ENCODE assay signal across 8 mouse cellular contexts in genomic region chr17:80290074-80290657, GRCm38 (mm10). TPM values are rescaled to one million over a fixed set of nuclear protein-coding genes. Genes with fewer than 3 reads are reported as not detected.
DNase-seq lines count a peak whose midpoint lies in the region; ATAC-seq lines count a peak whose summit lies in the region.

TSS of gene Morn2 (plus strand) at chr17:80290203.
TSS of gene Dhx57 (minus strand) at chr17:80290476.

- no peaks in the 10 kb centered on the region for H3K27me3 ChIP-seq in forebrain, embryonic 10.5 days (ENCODE audit: poor library complexity, severe bottlenecking)
- H3K27me3 ChIP-seq in heart, embryonic 16.5 days (ENCODE audit: control insufficient read depth, insufficient read depth, low read length), result no peaks in the 10 kb centered on the region
- no peaks in the 10 kb centered on the region for H3K27me3 ChIP-seq in liver, embryonic 15.5 days
- H3K27me3 ChIP-seq in neural tube, embryonic 12.5 days (replicated peaks), result no peaks in the 10 kb centered on the region

- DNase-seq in c-Kit-negative CD71-positive TER-119-positive erythroid progenitor cells, embryonic 14.5 days (ENCODE audit: low read depth, low spot score), result peak; percentile 89
- DNase-seq in forebrain, embryonic 10.5 days (ENCODE audit: extremely low spot score, low spot score), result peak; percentile 98
- peak; percentile 98 to 99 for DNase-seq in kidney, postnatal 36 days
- DNase-seq in telencephalon, adult 2 months (ENCODE audit: low read depth, low spot score), result peak; percentile 85

- H3K9ac ChIP-seq in heart, embryonic 16.5 days (ENCODE audit: low read length), result peak within 1 kb of the TSS; percentile 96
- peak within 1 kb of the TSS; percentile 76 for H3K9ac ChIP-seq in liver, embryonic 15.5 days
- peak within 1 kb of the TSS; percentile 90 for H3K9ac ChIP-seq in neural tube, embryonic 12.5 days

- peak within 1 kb of the TSS; percentile 73 for H3K4me3 ChIP-seq in forebrain, embryonic 10.5 days
- H3K4me3 ChIP-seq in heart, embryonic 16.5 days (ENCODE audit: low read length), result peak within 1 kb of the TSS; percentile 100
- H3K4me3 ChIP-seq in liver, embryonic 15.5 days (replicated peaks), result peak within 1 kb of the TSS; percentile 91
- peak within 1 kb of the TSS; percentile 92 for H3K4me3 ChIP-seq in neural tube, embryonic 12.5 days

- WGBS in forebrain, embryonic 10.5 days, result under 1% methylated on average over 35 of the region's 35 CpGs
- WGBS in heart, embryonic 16.5 days, result under 1% methylated on average over 35 of the region's 35 CpGs
- WGBS in liver, embryonic 15.5 days (ENCODE audit: insufficient replicate concordance), result under 1% methylated on average over 35 of the region's 35 CpGs
- under 1% methylated on average over 35 of the region's 35 CpGs for WGBS in neural tube, embryonic 12.5 days

- peak within 1 kb of the TSS; percentile 87 for H3K27ac ChIP-seq in forebrain, embryonic 10.5 days
- peak within 1 kb of the TSS; percentile 86 for H3K27ac ChIP-seq in heart, embryonic 16.5 days (ENCODE audit: low read length)
- peak within 1 kb of the TSS; percentile 70 for H3K27ac ChIP-seq in liver, embryonic 15.5 days (replicated peaks)
- H3K27ac ChIP-seq in neural tube, embryonic 12.5 days, result peak within 1 kb of the TSS; percentile 75

- H3K36me3 ChIP-seq in forebrain, embryonic 10.5 days (replicated peaks), result no peaks in the 10 kb centered on the region
- H3K36me3 ChIP-seq in heart, embryonic 16.5 days (ENCODE audit: control insufficient read depth, insufficient read depth), result no peaks in the 10 kb centered on the region
- H3K36me3 ChIP-seq in liver, embryonic 15.5 days (replicated peaks), result no peaks in the 10 kb centered on the region
- no peaks in the 10 kb centered on the region for H3K36me3 ChIP-seq in neural tube, embryonic 12.5 days

- H3K4me2 ChIP-seq in heart, embryonic 16.5 days (ENCODE audit: low read depth, low read length), result peak within 1 kb of the TSS; percentile 78
- H3K4me2 ChIP-seq in liver, embryonic 15.5 days, result peak within 1 kb of the TSS; percentile 96
- H3K4me2 ChIP-seq in neural tube, embryonic 12.5 days (replicated peaks), result peak within 1 kb of the TSS; percentile 72

- ATAC-seq in CD4-positive, CD25-positive, alpha-beta regulatory T cell, adult 4 months, result peak; percentile 91
- peak; percentile 100 for ATAC-seq in heart, embryonic 16.5 days (replicated peaks; ENCODE audit: extremely low read depth, insufficient read depth, low FRiP score)
- ATAC-seq in liver, embryonic 15.5 days (ENCODE audit: insufficient read depth), result peak; percentile 98
- peak; percentile 99 for ATAC-seq in neural tube, embryonic 12.5 days (ENCODE audit: low FRiP score, low read depth)

- no peaks in the 10 kb centered on the region for H3K9me3 ChIP-seq in forebrain, embryonic 10.5 days
- no peaks in the 10 kb centered on the region for H3K9me3 ChIP-seq in heart, embryonic 16.5 days (replicated peaks; ENCODE audit: control insufficient read depth, low read length)
- no peaks in the 10 kb centered on the region for H3K9me3 ChIP-seq in liver, embryonic 15.5 days (replicated peaks)
- H3K9me3 ChIP-seq in neural tube, embryonic 12.5 days, result no peaks in the 10 kb centered on the region

- peaks cover 16% of the 10 kb centered on the region for H3K4me1 ChIP-seq in forebrain, embryonic 10.5 days
- H3K4me1 ChIP-seq in heart, embryonic 16.5 days (ENCODE audit: control insufficient read depth, insufficient read depth, low read length), result peaks cover 8% of the 10 kb centered on the region; the same call in 1 of the 2 replicates
- peaks cover 19% of the 10 kb centered on the region for H3K4me1 ChIP-seq in liver, embryonic 15.5 days (replicated peaks)
- H3K4me1 ChIP-seq in neural tube, embryonic 12.5 days, result peaks cover 10% of the 10 kb centered on the region

RNA-seq across cellular contexts. Expression of gene Morn2, which starts in this region (rescaled TPM):
- 1 to 10 TPM; 2.4 to 3.2 TPM for polyA plus RNA-seq in CD4-positive, CD25-positive, alpha-beta regulatory T cell, adult 4 months (2017; shearing (Covaris generic))
- 31.4 and 35.1 TPM in 2 replicates for polyA plus RNA-seq in forebrain, embryonic 10.5 days (2016; fragmentation: Nextera tagmentation; extraction: Ambion mirVana)
- 25.7 and 27.5 TPM in 2 replicates for polyA plus RNA-seq in heart, embryonic 16.5 days (2015; fragmentation: Nextera tagmentation; extraction: Ambion mirVana)
- polyA plus RNA-seq in liver, embryonic 15.5 days (2015; fragmentation: Nextera tagmentation; extraction: Ambion mirVana), result 7.0 and 7.6 TPM in 2 replicates
- polyA plus RNA-seq in neural tube, embryonic 12.5 days (2016; fragmentation: Nextera tagmentation; extraction: Ambion mirVana), result 31.4 and 32.2 TPM in 2 replicates

RNA-seq across cellular contexts. Expression of gene Dhx57, which starts in this region (rescaled TPM):
- 10 to 100 TPM in 1 of 2 experiments, 1 to 10 TPM in 1; 8.2 to 11.8 TPM for polyA plus RNA-seq in CD4-positive, CD25-positive, alpha-beta regulatory T cell, adult 4 months (2017; shearing (Covaris generic))
- 15.0 and 16.3 TPM in 2 replicates for polyA plus RNA-seq in forebrain, embryonic 10.5 days (2016; fragmentation: Nextera tagmentation; extraction: Ambion mirVana)
- 8.6 and 8.9 TPM in 2 replicates for polyA plus RNA-seq in heart, embryonic 16.5 days (2015; fragmentation: Nextera tagmentation; extraction: Ambion mirVana)
- 3.9 and 4.1 TPM in 2 replicates for polyA plus RNA-seq in liver, embryonic 15.5 days (2015; fragmentation: Nextera tagmentation; extraction: Ambion mirVana)
- 37.1 and 42.2 TPM in 2 replicates for polyA plus RNA-seq in neural tube, embryonic 12.5 days (2016; fragmentation: Nextera tagmentation; extraction: Ambion mirVana)

Comparison
In these comparisons a context has a peak if more than half of its experiments do, and no peak if none do; other contexts are left out.
1. Peak in every context shown above with its lines: DNase-seq, ATAC-seq, H3K4me3 ChIP-seq and H3K27ac ChIP-seq.